Mouse (Mus musculus) forebrain, embryonic 14.5 days (tissue): ENCODE measurements at regions not wholly inside any gene's neighbourhood (a gene's known extent, or its start where the extent isn't known, plus 50 kb on each side); places are given as distances from the start of the nearest gene placed in this dataset.

Source experiments
- ATAC-seq: fragments of 200-750 bp; cut with Nextera tagmentation; 2 replicates; pipeline ENCODE4 v1.8.0; 2017; ENCODE audit warnings: mild to moderate bottlenecking, moderate library complexity
- DNase-seq: peaks from one replicate; pipeline ENCODE4 v3.0.0-alpha.2; 2015; ENCODE audit warnings: low spot score
- H3K27ac ChIP-seq: fragments of 300-500 bp; sonication (generic); 2 replicates; pipeline ENCODE4 v1.5.1; 2014; ENCODE audit warnings: low read depth, mild to moderate bottlenecking, control low read depth, low read length, moderate library complexity
- H3K27me3 ChIP-seq: fragments of 300-500 bp; sonication (generic); replicated peaks from 2 replicates; pipeline ENCODE4 v1.6.1; 2014; ENCODE audit warnings: low read length, control low read depth, mixed read lengths; ENCODE audit not compliant: control insufficient read depth, insufficient read depth
- H3K36me3 ChIP-seq: fragments of 300-500 bp; sonication (generic); 2 replicates; pipeline ENCODE4 v1.6.1; 2014; ENCODE audit warnings: low read length, control low read depth; ENCODE audit not compliant: control insufficient read depth, insufficient read depth
- H3K4me1 ChIP-seq: fragments of 300-500 bp; sonication (generic); 2 replicates; pipeline ENCODE4 v1.6.1; 2014; ENCODE audit warnings: antibody characterized with exemption, low read length, control low read depth; ENCODE audit not compliant: control insufficient read depth, insufficient read depth
- H3K4me2 ChIP-seq: fragments of 300-500 bp; sonication (generic); 2 replicates; pipeline ENCODE4 v1.6.1; 2014; ENCODE audit warnings: mild to moderate bottlenecking, control low read depth, low read length
- H3K4me3 ChIP-seq: fragments of 300-500 bp; sonication (generic); 2 replicates; pipeline ENCODE4 v1.5.1; 2014; ENCODE audit warnings: low read depth, low read length, control low read depth
- H3K9ac ChIP-seq: fragments of 300-500 bp; sonication (generic); 2 replicates; pipeline ENCODE4 v1.6.1; 2014; ENCODE audit warnings: mild to moderate bottlenecking, low read length, control low read depth, moderate library complexity
- H3K9me3 ChIP-seq: fragments of 300-500 bp; sonication (generic); replicated peaks from 2 replicates; pipeline ENCODE4 v1.6.1; 2016; ENCODE audit warnings: low read length, control low read depth, mixed read lengths; ENCODE audit not compliant: control insufficient read depth
- WGBS: fragments of 180-500 bp; shearing (Covaris S2); extraction: QIAGEN DNeasy Blood & Tissue Kit; methylation state at CpG from one replicate; pipeline ENCODE4 v1.1.7; 2014; 5-methylcytosine and 5-hydroxymethylcytosine counted together

- no peak overlapping the region for H3K9ac ChIP-seq
- no peak for DNase-seq
- H3K4me1 ChIP-seq: no peaks in the 10 kb centered on the region
- H3K4me2 ChIP-seq: no peak overlapping the region
- 100% methylated on average over 1 of the region's 1 CpGs for WGBS
- no peak overlapping the region for H3K27ac ChIP-seq
- no peaks in the 10 kb centered on the region for H3K27me3 ChIP-seq
- no peak for ATAC-seq
- H3K9me3 ChIP-seq: no peaks in the 10 kb centered on the region
- no peak overlapping the region for H3K4me3 ChIP-seq
- H3K36me3 ChIP-seq: no peaks in the 10 kb centered on the region
These were observed 2606.8 kb downstream of the Gm37988 start for GRCm38 (mm10) chr1:7414444-7414843.

- Histone ChIP-seq H3K27ac (no peak overlapping the region), H3K36me3 (no peaks in the 10 kb centered on the region), H3K9ac (no peak overlapping the region), H3K4me1 (no peaks in the 10 kb centered on the region), H3K9me3 (no peaks in the 10 kb centered on the region), H3K4me2 (no peak overlapping the region), H3K27me3 (no peaks in the 10 kb centered on the region), H3K4me3 (no peak overlapping the region)
- WGBS: 87% methylated on average over 3 of the region's 3 CpGs
- DNase-seq (no peak), ATAC-seq (no peak)
These were observed 2644.0 kb downstream of the Gm37988 start for GRCm38 (mm10) chr1:7451660-7452155.

- H3K9me3 ChIP-seq: no peaks in the 10 kb centered on the region
- DNase-seq: no peak
- no peaks in the 10 kb centered on the region for H3K27me3 ChIP-seq
- H3K4me2 ChIP-seq: no peak overlapping the region
- no peak overlapping the region for H3K27ac ChIP-seq
- no peaks in the 10 kb centered on the region for H3K36me3 ChIP-seq
- WGBS: 86% methylated on average over 2 of the region's 2 CpGs
- H3K4me3 ChIP-seq: no peak overlapping the region
- no peaks in the 10 kb centered on the region for H3K4me1 ChIP-seq
- no peak for ATAC-seq
- H3K9ac ChIP-seq: no peak overlapping the region
These were observed 2647.2 kb downstream of the Gm37988 start for GRCm38 (mm10) chr1:7454931-7455330.

- Histone ChIP-seq H3K9me3 (no peaks in the 10 kb centered on the region), H3K27ac (no peak overlapping the region), H3K4me1 (no peaks in the 10 kb centered on the region), H3K4me3 (no peak overlapping the region), H3K9ac (no peak overlapping the region), H3K36me3 (no peaks in the 10 kb centered on the region), H3K4me2 (no peak overlapping the region), H3K27me3 (no peaks in the 10 kb centered on the region)
- DNase-seq (no peak), ATAC-seq (no peak)
These were observed 2650.2 kb downstream of the Gm37988 start for GRCm38 (mm10) chr1:7457895-7458294.

GRCm38 (mm10) chr1:7494096-7494495, 2686.4 kb downstream of the Gm37988 start:
- no peak for DNase-seq
- no peak overlapping the region for H3K4me3 ChIP-seq
- no peaks in the 10 kb centered on the region for H3K36me3 ChIP-seq
- H3K9ac ChIP-seq: no peak overlapping the region
- H3K9me3 ChIP-seq: peaks cover 2% of the 10 kb centered on the region; the same call in 1 of the 2 replicates
- H3K4me1 ChIP-seq: no peaks in the 10 kb centered on the region
- no peak for ATAC-seq
- no peak overlapping the region for H3K27ac ChIP-seq
- no peak overlapping the region for H3K4me2 ChIP-seq
- no peaks in the 10 kb centered on the region for H3K27me3 ChIP-seq
- WGBS: 93% methylated on average over 1 of the region's 1 CpGs

- no peak for ATAC-seq
- Histone ChIP-seq H3K27me3 (no peaks in the 10 kb centered on the region), H3K4me1 (no peaks in the 10 kb centered on the region), H3K9ac (no peak overlapping the region), H3K27ac (no peak overlapping the region), H3K9me3 (peaks cover 2% of the 10 kb centered on the region; the same call in 1 of the 2 replicates), H3K4me2 (no peak overlapping the region), H3K36me3 (no peaks in the 10 kb centered on the region), H3K4me3 (no peak overlapping the region)
- WGBS: 68% methylated on average over 6 of the region's 6 CpGs
- no peak for DNase-seq
These were observed 2691.3 kb downstream of the Gm37988 start for GRCm38 (mm10) chr1:7499042-7499441.

- 78% methylated on average over 2 of the region's 2 CpGs for WGBS
- H3K4me1 ChIP-seq: no peaks in the 10 kb centered on the region
- no peaks in the 10 kb centered on the region for H3K36me3 ChIP-seq
- H3K4me2 ChIP-seq: no peak overlapping the region
- no peak for ATAC-seq
- H3K4me3 ChIP-seq: no peak overlapping the region
- DNase-seq: no peak
- H3K9me3 ChIP-seq: no peaks in the 10 kb centered on the region
- no peaks in the 10 kb centered on the region for H3K27me3 ChIP-seq
- no peak overlapping the region for H3K9ac ChIP-seq
- no peak overlapping the region for H3K27ac ChIP-seq
These were observed 2694.7 kb downstream of the Gm37988 start for GRCm38 (mm10) chr1:7502363-7502762.

- H3K4me1 ChIP-seq: no peaks in the 10 kb centered on the region
- H3K9me3 ChIP-seq: no peaks in the 10 kb centered on the region
- no peak for DNase-seq
- no peak for ATAC-seq
- H3K36me3 ChIP-seq: no peaks in the 10 kb centered on the region
- H3K4me2 ChIP-seq: no peak overlapping the region
- H3K27me3 ChIP-seq: no peaks in the 10 kb centered on the region
- H3K4me3 ChIP-seq: no peak overlapping the region
- no peak overlapping the region for H3K27ac ChIP-seq
- 63% methylated on average over 8 of the region's 8 CpGs for WGBS
- H3K9ac ChIP-seq: no peak overlapping the region
These were observed 2711.1 kb downstream of the Gm37988 start for GRCm38 (mm10) chr1:7518791-7519190.

GRCm38 (mm10) chr1:7533506-7533905, 2725.8 kb downstream of the Gm37988 start:
- H3K27me3 ChIP-seq: no peaks in the 10 kb centered on the region
- no peak overlapping the region for H3K4me3 ChIP-seq
- DNase-seq: no peak
- no peak for ATAC-seq
- H3K4me1 ChIP-seq: no peaks in the 10 kb centered on the region
- no peak overlapping the region for H3K9ac ChIP-seq
- no peaks in the 10 kb centered on the region for H3K36me3 ChIP-seq
- H3K4me2 ChIP-seq: no peak overlapping the region
- H3K9me3 ChIP-seq: no peaks in the 10 kb centered on the region
- no peak overlapping the region for H3K27ac ChIP-seq
